Mouse (Mus musculus): ENCODE data around the gene Card19.

DNA sequence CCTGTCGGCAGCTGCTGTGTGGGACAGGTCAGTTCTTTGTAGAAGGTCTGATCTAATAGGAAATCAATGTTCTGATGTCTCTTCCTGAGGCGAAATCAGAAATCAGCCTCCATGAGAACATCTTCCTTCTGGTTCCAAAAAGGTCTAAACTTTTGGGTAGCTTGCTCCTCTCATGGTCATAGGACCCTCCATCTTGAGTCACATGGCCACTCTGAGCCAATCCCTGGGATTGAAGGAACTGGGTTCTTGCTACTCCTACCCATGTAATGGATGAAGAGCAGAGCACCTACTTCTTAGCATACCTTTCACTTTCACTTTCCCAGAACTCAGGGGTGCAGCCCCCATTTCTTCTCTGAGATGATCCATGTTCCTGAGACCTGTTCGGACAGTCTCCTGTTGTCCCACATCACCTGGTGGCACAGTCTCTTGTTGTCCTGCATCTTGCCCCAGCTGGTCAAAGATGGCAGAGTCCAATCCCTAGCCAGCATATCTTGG, 42.0 kb upstream of the Card19 start:
- TF ChIP-seq CTCF (IDR thresholded peaks at IDR 0.05) (no peak), POLR2A (IDR thresholded peaks at IDR 0.05; ENCODE audit: insufficient read depth, low read depth, low read length) (no peak), EP300 (IDR thresholded peaks at IDR 0.05; ENCODE audit: insufficient read depth, low read depth, low read length) (no peak)

Measured in heart, adult 2 months (tissue).